Mouse (Mus musculus): ENCODE measurements around the gene Smim27.

Smim27 gene

GRCm38 (mm10) chr4:40243006-40243405 lies 26.4 kb upstream of the Smim27 start:
- no peak for TF ChIP-seq POU5F1 (IDR thresholded peaks at IDR 0.05; ENCODE audit: borderline replicate concordance, low read length)
- TF ChIP-seq CTCF (conservative IDR thresholded peaks at IDR 0.05; ENCODE audit: low read length): no peak
- no peak for TF ChIP-seq NANOG (IDR thresholded peaks at IDR 0.05; ENCODE audit: borderline replicate concordance, low read length)
- no peaks in the 10 kb centered on the region for H3K9me3 ChIP-seq (ENCODE audit: low read length)
- no peaks in the 10 kb centered on the region for H3K36me3 ChIP-seq (ENCODE audit: insufficient read depth, low read length)
- H3K4me1 ChIP-seq (replicated peaks; ENCODE audit: low read depth, low read length): peaks cover 44% of the 10 kb centered on the region
- no peak overlapping the region for H3K4me3 ChIP-seq (replicated peaks; ENCODE audit: low read length)
- no peaks in the 10 kb centered on the region; the same call in 1 of the 2 replicates for H3K27me3 ChIP-seq (ENCODE audit: insufficient read depth, low read length)

- H3K27me3 ChIP-seq (ENCODE audit: insufficient read depth, low read length): no peaks in the 10 kb centered on the region; the same call in 1 of the 2 replicates
- no peaks in the 10 kb centered on the region for H3K36me3 ChIP-seq (ENCODE audit: insufficient read depth, low read length)
- peaks cover 35% of the 10 kb centered on the region for H3K4me1 ChIP-seq (replicated peaks; ENCODE audit: low read depth, low read length)
- H3K9me3 ChIP-seq (ENCODE audit: low read length): no peaks in the 10 kb centered on the region
- H3K4me3 ChIP-seq (replicated peaks; ENCODE audit: low read length): no peak overlapping the region
- TF ChIP-seq POU5F1 (IDR thresholded peaks at IDR 0.05; ENCODE audit: borderline replicate concordance, low read length) (no peak), NANOG (IDR thresholded peaks at IDR 0.05; ENCODE audit: borderline replicate concordance, low read length) (no peak), CTCF (conservative IDR thresholded peaks at IDR 0.05; ENCODE audit: low read length) (no peak)
These were observed 25.3 kb upstream of the Smim27 start for GRCm38 (mm10) chr4:40244035-40244434.

DNA sequence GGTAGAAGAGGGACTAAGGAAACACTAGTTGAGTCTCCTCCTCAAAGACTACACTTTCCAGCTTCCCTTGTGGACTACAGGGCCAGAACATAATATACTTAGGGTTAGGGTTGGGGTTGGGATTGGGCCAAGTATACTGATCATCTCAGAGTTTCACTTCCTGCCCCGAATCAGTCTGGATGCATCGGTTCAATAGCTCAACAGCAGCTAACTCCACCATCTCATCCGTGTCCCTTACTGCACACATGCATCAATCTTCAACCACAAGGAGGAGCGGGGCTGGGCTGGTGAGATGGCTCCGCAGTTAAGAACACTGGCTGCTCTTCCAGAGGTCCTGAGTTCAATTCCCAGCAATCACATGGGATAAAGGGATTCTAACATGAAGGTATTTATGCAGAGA lies 18.4 kb upstream of the Smim27 start:
- Histone ChIP-seq H3K4me3 (replicated peaks; ENCODE audit: low read length) (no peak overlapping the region), H3K4me1 (replicated peaks; ENCODE audit: low read depth, low read length) (peaks cover 11% of the 10 kb centered on the region), H3K36me3 (ENCODE audit: insufficient read depth, low read length) (0 out of 2 replicates have a peak, but pooled peaks cover 3% of the 10 kb centered on the region), H3K27me3 (ENCODE audit: insufficient read depth, low read length) (no peaks in the 10 kb centered on the region; the same call in 1 of the 2 replicates), H3K9me3 (ENCODE audit: low read length) (no peaks in the 10 kb centered on the region)
- TF ChIP-seq CTCF (conservative IDR thresholded peaks at IDR 0.05; ENCODE audit: low read length): no peak
- TF ChIP-seq NANOG (IDR thresholded peaks at IDR 0.05; ENCODE audit: borderline replicate concordance, low read length): no peak
- no peak for TF ChIP-seq POU5F1 (IDR thresholded peaks at IDR 0.05; ENCODE audit: borderline replicate concordance, low read length)

DNA sequence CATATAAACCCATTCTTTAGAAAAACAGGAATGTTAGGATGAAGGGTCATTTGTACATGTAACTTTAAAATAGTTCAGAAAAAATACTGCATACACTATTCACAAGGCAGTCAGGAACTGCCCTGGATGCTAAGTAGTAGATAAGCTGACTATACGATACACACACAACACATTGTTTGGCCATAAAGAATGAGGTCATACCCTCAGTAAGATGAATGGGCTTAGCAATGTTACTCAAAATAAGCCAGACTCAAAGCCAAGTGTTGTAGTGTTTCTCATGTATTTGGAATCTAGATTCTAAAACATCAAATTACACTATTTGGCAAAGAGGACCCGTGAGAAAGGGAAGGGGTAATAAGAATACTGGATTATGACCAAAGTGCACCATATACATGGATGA lies 15.6 kb upstream of the Smim27 start:
- peaks cover 19% of the 10 kb centered on the region for H3K4me1 ChIP-seq (replicated peaks; ENCODE audit: low read depth, low read length)
- H3K27me3 ChIP-seq (ENCODE audit: insufficient read depth, low read length): no peaks in the 10 kb centered on the region
- H3K9me3 ChIP-seq (ENCODE audit: low read length): no peaks in the 10 kb centered on the region
- H3K4me3 ChIP-seq (replicated peaks; ENCODE audit: low read length): no peak overlapping the region
- peaks cover 9% of the 10 kb centered on the region for H3K36me3 ChIP-seq (ENCODE audit: insufficient read depth, low read length)
- TF ChIP-seq CTCF (conservative IDR thresholded peaks at IDR 0.05; ENCODE audit: low read length): no peak
- no peak for TF ChIP-seq NANOG (IDR thresholded peaks at IDR 0.05; ENCODE audit: borderline replicate concordance, low read length)
- TF ChIP-seq POU5F1 (IDR thresholded peaks at IDR 0.05; ENCODE audit: borderline replicate concordance, low read length): no peak

- Histone ChIP-seq H3K36me3 (ENCODE audit: insufficient read depth, low read length) (peaks cover 17% of the 10 kb centered on the region), H3K27me3 (ENCODE audit: insufficient read depth, low read length) (no peaks in the 10 kb centered on the region), H3K4me3 (replicated peaks; ENCODE audit: low read length) (no peak overlapping the region), H3K4me1 (replicated peaks; ENCODE audit: low read depth, low read length) (peaks cover 26% of the 10 kb centered on the region), H3K9me3 (ENCODE audit: low read length) (no peaks in the 10 kb centered on the region)
- no peak for TF ChIP-seq POU5F1 (IDR thresholded peaks at IDR 0.05; ENCODE audit: borderline replicate concordance, low read length)
- TF ChIP-seq CTCF (conservative IDR thresholded peaks at IDR 0.05; ENCODE audit: low read length): no peak
- TF ChIP-seq NANOG (IDR thresholded peaks at IDR 0.05; ENCODE audit: borderline replicate concordance, low read length): no peak
These were observed 14.8 kb upstream of the Smim27 start for GRCm38 (mm10) chr4:40254385-40255103.

- Histone ChIP-seq H3K4me3 (replicated peaks; ENCODE audit: low read length) (no peak overlapping the region), H3K4me1 (replicated peaks; ENCODE audit: low read depth, low read length) (peaks cover 78% of the 10 kb centered on the region), H3K27me3 (ENCODE audit: insufficient read depth, low read length) (no peaks in the 10 kb centered on the region), H3K36me3 (ENCODE audit: insufficient read depth, low read length) (peaks cover 85% of the 10 kb centered on the region), H3K9me3 (ENCODE audit: low read length) (no peaks in the 10 kb centered on the region)
- no peak for TF ChIP-seq CTCF (conservative IDR thresholded peaks at IDR 0.05; ENCODE audit: low read length)
- TF ChIP-seq NANOG (IDR thresholded peaks at IDR 0.05; ENCODE audit: borderline replicate concordance, low read length): no peak
- no peak for TF ChIP-seq POU5F1 (IDR thresholded peaks at IDR 0.05; ENCODE audit: borderline replicate concordance, low read length)
These were observed 5.1 kb upstream of the Smim27 start for GRCm38 (mm10) chr4:40264321-40264720.

GRCm38 (mm10) chr4:40267681-40268080 lies 1.7 kb upstream of the Smim27 start:
- H3K9me3 ChIP-seq (ENCODE audit: low read length): no peaks in the 10 kb centered on the region
- no peak for TF ChIP-seq POU5F1 (IDR thresholded peaks at IDR 0.05; ENCODE audit: borderline replicate concordance, low read length)
- TF ChIP-seq NANOG (IDR thresholded peaks at IDR 0.05; ENCODE audit: borderline replicate concordance, low read length): no peak
- TF ChIP-seq CTCF (conservative IDR thresholded peaks at IDR 0.05; ENCODE audit: low read length): no peak
- peaks cover 66% of the 10 kb centered on the region for H3K4me1 ChIP-seq (replicated peaks; ENCODE audit: low read depth, low read length)
- no peaks in the 10 kb centered on the region for H3K27me3 ChIP-seq (ENCODE audit: insufficient read depth, low read length)
- H3K4me3 ChIP-seq (replicated peaks; ENCODE audit: low read length): peak overlapping the region; percentile 98
- peaks cover 65% of the 10 kb centered on the region for H3K36me3 ChIP-seq (ENCODE audit: insufficient read depth, low read length)

- Histone ChIP-seq H3K9me3 (ENCODE audit: low read length) (no peaks in the 10 kb centered on the region), H3K27me3 (ENCODE audit: insufficient read depth, low read length) (no peaks in the 10 kb centered on the region), H3K36me3 (ENCODE audit: insufficient read depth, low read length) (peaks cover 64% of the 10 kb centered on the region), H3K4me1 (replicated peaks; ENCODE audit: low read depth, low read length) (peaks cover 67% of the 10 kb centered on the region), H3K4me3 (replicated peaks; ENCODE audit: low read length) (peak overlapping the region; percentile 98)
- TF ChIP-seq NANOG (IDR thresholded peaks at IDR 0.05; ENCODE audit: borderline replicate concordance, low read length) (no peak), POU5F1 (IDR thresholded peaks at IDR 0.05; ENCODE audit: borderline replicate concordance, low read length) (no peak), CTCF (conservative IDR thresholded peaks at IDR 0.05; ENCODE audit: low read length) (no peak)
These were observed 1.1 kb upstream of the Smim27 start for GRCm38 (mm10) chr4:40268204-40268813.

All from E14TG2a.4 (cell line).